Mouse (Mus musculus): ENCODE results near the gene Fosl1. TPM values are rescaled to one million over a fixed set of nuclear protein-coding genes. Genes with fewer than 3 reads are reported as not detected.

The Fosl1 gene
- polyA plus RNA-seq, 1 experiment, result 146 TPM

DNA sequence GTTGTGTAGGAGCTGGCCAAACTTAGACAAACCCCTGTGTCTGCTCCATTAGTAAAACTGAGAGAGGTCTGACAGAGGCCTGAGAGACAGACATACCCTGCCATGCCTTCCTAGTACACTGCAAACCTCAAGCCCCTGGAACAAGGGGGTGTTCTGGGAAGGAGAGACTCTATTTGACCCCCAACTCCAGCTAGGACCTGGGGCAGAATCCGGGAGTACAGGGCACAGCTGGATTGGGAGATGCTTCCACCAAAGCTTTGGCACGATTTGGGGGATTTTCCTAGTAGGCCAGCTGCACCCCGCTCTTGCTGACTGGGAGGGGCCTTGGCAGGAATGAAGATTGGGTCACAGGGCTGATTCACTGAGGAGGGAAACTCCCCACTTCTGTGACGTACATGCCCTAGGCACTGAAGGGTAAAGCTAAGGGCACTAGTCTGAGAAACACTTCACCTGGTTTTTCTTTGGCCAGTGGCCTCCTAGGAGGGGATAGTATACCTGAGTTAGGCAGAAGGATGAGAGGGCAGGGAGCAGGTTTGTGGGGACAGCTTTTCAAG, 15.4 kb upstream of the Fosl1 start:
- TF ChIP-seq CTCF (IDR thresholded peaks at IDR 0.05; ENCODE audit: control insufficient read depth, insufficient read depth, insufficient read length) (no peak), CEBPB (IDR thresholded peaks at IDR 0.05; ENCODE audit: low read depth) (peak; percentile 58), MYOG (IDR thresholded peaks at IDR 0.05; ENCODE audit: control insufficient read depth, extremely low read depth, insufficient read length) (no peak), FOSL1 (IDR thresholded peaks at IDR 0.05; ENCODE audit: insufficient read depth, low read length, poor library complexity, severe bottlenecking) (no peak), MYOD1 (IDR thresholded peaks at IDR 0.05; ENCODE audit: control insufficient read depth, insufficient read length, low read depth) (peak; percentile 18), USF1 (IDR thresholded peaks at IDR 0.05; ENCODE audit: low read depth) (no peak)
- Histone ChIP-seq H3K4me3 (ENCODE audit: insufficient read depth, poor library complexity, severe bottlenecking) (no peak overlapping the region), H3K79me2 (ENCODE audit: control insufficient read depth, insufficient read depth) (peaks cover 19% of the 10 kb centered on the region), H3ac (ENCODE audit: control insufficient read depth, insufficient read length, low read depth) (peak overlapping the region; percentile 4), H3K36me3 (ENCODE audit: control insufficient read depth, insufficient read depth) (peaks cover 4% of the 10 kb centered on the region), H3K27me3 (ENCODE audit: control insufficient read depth, insufficient read depth, insufficient read length) (no peaks in the 10 kb centered on the region), H3K79me3 (ENCODE audit: low read depth) (peaks cover 6% of the 10 kb centered on the region)

GRCm38 (mm10) chr19:5432992-5433852, 14.1 kb upstream of the Fosl1 start:
- TF ChIP-seq MYOD1 (IDR thresholded peaks at IDR 0.05; ENCODE audit: control insufficient read depth, insufficient read length, low read depth) (peak; percentile 4), CTCF (IDR thresholded peaks at IDR 0.05; ENCODE audit: control insufficient read depth, insufficient read depth, insufficient read length) (no peak), FOSL1 (IDR thresholded peaks at IDR 0.05; ENCODE audit: insufficient read depth, low read length, poor library complexity, severe bottlenecking) (peak; percentile 83), MAX (IDR thresholded peaks at IDR 0.05) (peak; percentile 24)
- H3K79me3 ChIP-seq (ENCODE audit: low read depth), result no peaks in the 10 kb centered on the region

DNA sequence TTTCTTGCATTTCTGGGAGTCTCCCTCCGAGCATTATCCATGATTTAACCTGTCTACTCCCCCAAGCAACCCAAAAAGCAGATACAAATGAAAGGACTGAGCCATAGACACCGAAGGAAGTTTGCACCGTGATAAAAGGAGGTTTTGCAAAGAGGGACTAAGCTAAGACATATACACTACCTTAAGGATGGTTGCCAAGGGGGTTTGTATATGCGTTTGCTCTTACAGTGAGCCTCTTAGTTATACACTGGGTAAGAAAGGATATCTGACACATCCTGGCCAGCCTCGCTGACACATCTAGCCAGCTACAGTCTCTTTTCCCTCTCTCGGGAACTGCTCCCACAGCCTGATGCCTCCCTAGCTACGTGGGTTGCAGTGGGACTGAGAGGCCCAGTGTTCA, 13.4 kb upstream of the Fosl1 start:
- H3K79me2 ChIP-seq (ENCODE audit: control insufficient read depth, insufficient read depth), result no peaks in the 10 kb centered on the region
- H3K79me3 ChIP-seq (ENCODE audit: low read depth), result no peaks in the 10 kb centered on the region
- H3ac ChIP-seq (ENCODE audit: control insufficient read depth, insufficient read length, low read depth), result peak overlapping the region; percentile 44
- no peaks in the 10 kb centered on the region for H3K27me3 ChIP-seq (ENCODE audit: control insufficient read depth, insufficient read depth, insufficient read length)
- H3K4me3 ChIP-seq (ENCODE audit: insufficient read depth, poor library complexity, severe bottlenecking), result no peak overlapping the region
- no peak for TF ChIP-seq MAX (IDR thresholded peaks at IDR 0.05)
- TF ChIP-seq CTCF (IDR thresholded peaks at IDR 0.05; ENCODE audit: control insufficient read depth, insufficient read depth, insufficient read length), result no peak
- TF ChIP-seq MYOG (IDR thresholded peaks at IDR 0.05; ENCODE audit: control insufficient read depth, extremely low read depth, insufficient read length), result no peak
- TF ChIP-seq CEBPB (IDR thresholded peaks at IDR 0.05; ENCODE audit: low read depth), result no peak
- TF ChIP-seq FOSL1 (IDR thresholded peaks at IDR 0.05; ENCODE audit: insufficient read depth, low read length, poor library complexity, severe bottlenecking), result no peak
- no peak for TF ChIP-seq MYOD1 (IDR thresholded peaks at IDR 0.05; ENCODE audit: control insufficient read depth, insufficient read length, low read depth)
- TF ChIP-seq USF1 (IDR thresholded peaks at IDR 0.05; ENCODE audit: low read depth), result no peak
- no peaks in the 10 kb centered on the region for H3K36me3 ChIP-seq (ENCODE audit: control insufficient read depth, insufficient read depth)

More at GRCm38 (mm10) chr19:5432992-5433852, 14.1 kb upstream of the Fosl1 start:
- no peaks in the 10 kb centered on the region for H3K36me3 ChIP-seq (ENCODE audit: control insufficient read depth, insufficient read depth)
- no peak overlapping the region for H3K4me3 ChIP-seq (ENCODE audit: insufficient read depth, poor library complexity, severe bottlenecking)
- H3K27me3 ChIP-seq (ENCODE audit: control insufficient read depth, insufficient read depth, insufficient read length), result no peaks in the 10 kb centered on the region
- H3ac ChIP-seq (ENCODE audit: control insufficient read depth, insufficient read length, low read depth), result peak overlapping the region; percentile 58
- peaks cover 7% of the 10 kb centered on the region for H3K79me2 ChIP-seq (ENCODE audit: control insufficient read depth, insufficient read depth)

DNA sequence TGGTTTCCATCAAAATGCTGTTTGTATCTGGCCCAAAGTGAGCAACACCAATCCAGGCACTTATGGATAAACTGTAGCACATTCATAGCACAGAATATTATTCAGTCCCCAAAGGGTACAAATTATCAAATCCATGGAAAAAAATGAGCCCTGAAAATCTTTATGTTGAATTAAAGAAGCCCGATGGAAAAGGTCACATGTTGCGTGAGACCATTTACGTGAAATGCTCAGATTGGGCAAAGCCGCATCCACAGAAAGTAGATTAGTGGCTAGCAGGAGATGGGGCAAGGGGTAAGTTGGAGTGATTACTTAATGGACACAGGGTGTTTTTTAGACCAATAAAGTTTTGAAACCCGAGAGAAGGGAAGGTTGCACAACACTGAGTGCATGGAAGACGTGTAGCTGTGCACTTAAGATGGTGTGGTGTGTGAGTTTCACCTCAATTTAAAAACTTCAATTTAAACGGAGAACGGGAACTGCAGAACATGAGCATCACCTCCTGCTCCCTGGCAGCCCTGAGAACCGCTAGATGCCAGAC, 2.9 kb upstream of the Fosl1 start:
- H3K36me3 ChIP-seq (ENCODE audit: control insufficient read depth, insufficient read depth), result peaks cover 4% of the 10 kb centered on the region
- H3K79me3 ChIP-seq (ENCODE audit: low read depth), result peaks cover 15% of the 10 kb centered on the region
- no peaks in the 10 kb centered on the region for H3K27me3 ChIP-seq (ENCODE audit: control insufficient read depth, insufficient read depth, insufficient read length)
- TF ChIP-seq USF1 (IDR thresholded peaks at IDR 0.05; ENCODE audit: low read depth) (peak; percentile 92), MAX (IDR thresholded peaks at IDR 0.05) (peak; percentile 26), CEBPB (IDR thresholded peaks at IDR 0.05; ENCODE audit: low read depth) (peak; percentile 98), FOSL1 (IDR thresholded peaks at IDR 0.05; ENCODE audit: insufficient read depth, low read length, poor library complexity, severe bottlenecking) (no peak)
- peaks cover 31% of the 10 kb centered on the region for H3K79me2 ChIP-seq (ENCODE audit: control insufficient read depth, insufficient read depth)
- no peak overlapping the region for H3K4me3 ChIP-seq (ENCODE audit: insufficient read depth, poor library complexity, severe bottlenecking)
- peak overlapping the region; percentile 1 for H3ac ChIP-seq (ENCODE audit: control insufficient read depth, insufficient read length, low read depth)

DNA sequence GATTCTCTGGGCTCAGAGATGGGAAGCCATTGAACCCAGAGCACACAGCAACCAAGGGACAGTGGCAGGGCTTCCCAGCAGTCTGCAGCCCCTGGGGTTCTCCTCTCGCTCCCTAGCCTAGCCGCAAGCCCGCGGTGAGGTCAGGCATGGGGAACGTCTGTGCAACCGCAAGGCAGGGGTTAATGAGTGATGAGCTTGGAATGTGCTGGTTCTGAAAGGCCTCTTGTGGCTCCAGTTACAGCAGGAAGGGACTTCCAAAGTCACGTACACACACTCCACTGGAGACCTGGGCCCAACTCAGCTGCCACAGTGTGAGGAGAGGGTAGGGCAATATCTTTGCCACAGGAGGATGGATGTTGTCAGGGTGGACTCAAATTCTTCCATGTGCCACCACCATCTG, 2.4 kb upstream of the Fosl1 start:
- Histone ChIP-seq H3K79me3 (ENCODE audit: low read depth) (peaks cover 20% of the 10 kb centered on the region), H3K36me3 (ENCODE audit: control insufficient read depth, insufficient read depth) (peaks cover 9% of the 10 kb centered on the region), H3ac (ENCODE audit: control insufficient read depth, insufficient read length, low read depth) (peak overlapping the region; percentile 1), H3K27me3 (ENCODE audit: control insufficient read depth, insufficient read depth, insufficient read length) (no peaks in the 10 kb centered on the region), H3K79me2 (ENCODE audit: control insufficient read depth, insufficient read depth) (peaks cover 36% of the 10 kb centered on the region), H3K4me3 (ENCODE audit: insufficient read depth, poor library complexity, severe bottlenecking) (no peak overlapping the region)
- TF ChIP-seq CEBPB (IDR thresholded peaks at IDR 0.05; ENCODE audit: low read depth) (no peak), MYOD1 (IDR thresholded peaks at IDR 0.05; ENCODE audit: control insufficient read depth, insufficient read length, low read depth) (peak; percentile 63), MAX (IDR thresholded peaks at IDR 0.05) (peak; percentile 61), USF1 (IDR thresholded peaks at IDR 0.05; ENCODE audit: low read depth) (no peak), FOSL1 (IDR thresholded peaks at IDR 0.05; ENCODE audit: insufficient read depth, low read length, poor library complexity, severe bottlenecking) (peak; percentile 40)
